Mouse (Mus musculus) embryonic facial prominence, embryonic 15.5 days (tissue): ENCODE results near the gene Ppp1cc. TPM values are rescaled to one million over a fixed set of nuclear protein-coding genes. Genes with fewer than 3 reads are reported as not detected.

Experiments used
- ATAC-seq: fragments of 200-750 bp; cut with Nextera tagmentation; 2 replicates; pipeline ENCODE4 v1.8.0; 2017; ENCODE audit warnings: low read depth, moderate TSS enrichment; ENCODE audit not compliant: insufficient number of reproducible peaks, low FRiP score, low TSS enrichment
- H3K27ac ChIP-seq: fragments of 300-500 bp; sonication (generic); replicated peaks from 2 replicates; pipeline ENCODE4 v1.5.1; 2015; ENCODE audit warnings: mild to moderate bottlenecking, inconsistent platforms
- H3K27me3 ChIP-seq: fragments of 300-500 bp; sonication (generic); 2 replicates; pipeline ENCODE4 v1.6.1; 2015; ENCODE audit warnings: inconsistent platforms
- H3K36me3 ChIP-seq: fragments of 300-500 bp; sonication (generic); 2 replicates; pipeline ENCODE4 v1.6.1; 2015; ENCODE audit warnings: mild to moderate bottlenecking, inconsistent platforms
- H3K4me1 ChIP-seq: fragments of 300-500 bp; sonication (generic); 2 replicates; pipeline ENCODE4 v1.6.1; 2015; ENCODE audit warnings: inconsistent platforms
- H3K4me2 ChIP-seq: fragments of 300-500 bp; sonication (generic); replicated peaks from 2 replicates; pipeline ENCODE4 v1.6.1; 2015; ENCODE audit warnings: mild to moderate bottlenecking, inconsistent platforms
- H3K4me3 ChIP-seq: fragments of 300-500 bp; sonication (generic); replicated peaks from 2 replicates; pipeline ENCODE4 v1.5.1; 2015; ENCODE audit warnings: mild to moderate bottlenecking, inconsistent platforms
- H3K9ac ChIP-seq: fragments of 300-500 bp; sonication (generic); 2 replicates; pipeline ENCODE4 v1.6.1; 2015; ENCODE audit warnings: inconsistent platforms
- H3K9me3 ChIP-seq: fragments of 300-500 bp; sonication (generic); replicated peaks from 2 replicates; pipeline ENCODE4 v1.6.1; 2016; ENCODE audit warnings: inconsistent platforms
- WGBS: fragments of 180-500 bp; shearing (Covaris S2); methylation state at CpG from one replicate; pipeline ENCODE4 v1.1.7; 2015; 5-methylcytosine and 5-hydroxymethylcytosine counted together
- polyA plus RNA-seq: library from polyadenylated mRNA; unstranded; fragments of >200 nt; fragmentation: Nextera tagmentation; extraction: Ambion mirVana; gene quantifications from 2 replicates; pipeline ENCODE4 v1.2.1, GENCODE M21; 2015

Gene Ppp1cc
- polyA plus RNA-seq, 1 experiment from 2014 or later = 238 TPM

GRCm38 (mm10) chr5:122129068-122129655 lies 28.9 kb upstream of the Ppp1cc start:
- no peaks in the 10 kb centered on the region for H3K36me3 ChIP-seq
- no peak overlapping the region for H3K9ac ChIP-seq
- H3K4me3 ChIP-seq = no peak overlapping the region
- 32% methylated on average over 16 of the region's 16 CpGs for WGBS
- H3K9me3 ChIP-seq = no peaks in the 10 kb centered on the region
- no peak for ATAC-seq
- H3K27ac ChIP-seq = no peak overlapping the region
- H3K4me1 ChIP-seq = peaks cover 17% of the 10 kb centered on the region
- no peaks in the 10 kb centered on the region for H3K27me3 ChIP-seq
- peak overlapping the region; percentile 32 for H3K4me2 ChIP-seq

- Histone ChIP-seq H3K9ac (no peak overlapping the region), H3K27ac (no peak overlapping the region), H3K36me3 (no peaks in the 10 kb centered on the region), H3K4me2 (no peak overlapping the region), H3K9me3 (no peaks in the 10 kb centered on the region), H3K27me3 (no peaks in the 10 kb centered on the region), H3K4me1 (peaks cover 19% of the 10 kb centered on the region), H3K4me3 (no peak overlapping the region)
- 73% methylated on average over 11 of the region's 11 CpGs for WGBS
- ATAC-seq = no peak
Measured at GRCm38 (mm10) chr5:122130341-122130998, 27.6 kb upstream of the Ppp1cc start.

- WGBS = 9% methylated on average over 34 of the region's 34 CpGs
- Histone ChIP-seq H3K9me3 (no peaks in the 10 kb centered on the region), H3K4me2 (peak overlapping the region; percentile 95), H3K36me3 (no peaks in the 10 kb centered on the region), H3K9ac (peak overlapping the region; percentile 33; the same call in 1 of the 2 replicates), H3K4me1 (peaks cover 19% of the 10 kb centered on the region), H3K4me3 (peak overlapping the region; percentile 44), H3K27ac (no peak overlapping the region), H3K27me3 (no peaks in the 10 kb centered on the region)
- ATAC-seq = peak; percentile 48; the same call in 1 of the 2 replicates
Measured at GRCm38 (mm10) chr5:122131076-122132051, 26.7 kb upstream of the Ppp1cc start.

GRCm38 (mm10) chr5:122132167-122133049 lies 25.7 kb upstream of the Ppp1cc start:
- Histone ChIP-seq H3K9me3 (no peaks in the 10 kb centered on the region), H3K36me3 (no peaks in the 10 kb centered on the region), H3K4me2 (peak overlapping the region; percentile 95), H3K27me3 (no peaks in the 10 kb centered on the region), H3K27ac (no peak overlapping the region), H3K4me3 (peak overlapping the region; percentile 44), H3K4me1 (peaks cover 19% of the 10 kb centered on the region), H3K9ac (peak overlapping the region; percentile 33; the same call in 1 of the 2 replicates)
- ATAC-seq = no peak
- WGBS = 16% methylated on average over 26 of the region's 26 CpGs

- H3K9ac ChIP-seq = no peak overlapping the region
- H3K4me3 ChIP-seq = no peak overlapping the region
- no peak for ATAC-seq
- H3K9me3 ChIP-seq = no peaks in the 10 kb centered on the region
- H3K36me3 ChIP-seq = no peaks in the 10 kb centered on the region
- no peak overlapping the region for H3K4me2 ChIP-seq
- H3K27me3 ChIP-seq = no peaks in the 10 kb centered on the region
- H3K27ac ChIP-seq = no peak overlapping the region
- peaks cover 19% of the 10 kb centered on the region for H3K4me1 ChIP-seq
- WGBS = 90% methylated on average over 9 of the region's 9 CpGs
Measured at GRCm38 (mm10) chr5:122133050-122133389, 25.1 kb upstream of the Ppp1cc start.

GRCm38 (mm10) chr5:122134395-122135289 lies 23.4 kb upstream of the Ppp1cc start:
- no peak overlapping the region for H3K4me2 ChIP-seq
- H3K27ac ChIP-seq = no peak overlapping the region
- no peak overlapping the region for H3K4me3 ChIP-seq
- no peaks in the 10 kb centered on the region for H3K36me3 ChIP-seq
- no peak for ATAC-seq
- no peaks in the 10 kb centered on the region for H3K27me3 ChIP-seq
- WGBS = 82% methylated on average over 14 of the region's 14 CpGs
- peaks cover 16% of the 10 kb centered on the region for H3K4me1 ChIP-seq
- no peaks in the 10 kb centered on the region for H3K9me3 ChIP-seq
- H3K9ac ChIP-seq = no peak overlapping the region

GRCm38 (mm10) chr5:122135290-122135882 lies 22.7 kb upstream of the Ppp1cc start:
- no peak overlapping the region for H3K9ac ChIP-seq

GRCm38 (mm10) chr5:122136508-122137408 lies 21.3 kb upstream of the Ppp1cc start:
- Histone ChIP-seq H3K4me3 (no peak overlapping the region), H3K4me2 (no peak overlapping the region), H3K36me3 (no peaks in the 10 kb centered on the region), H3K27ac (no peak overlapping the region), H3K9me3 (no peaks in the 10 kb centered on the region), H3K4me1 (peaks cover 11% of the 10 kb centered on the region), H3K9ac (no peak overlapping the region), H3K27me3 (no peaks in the 10 kb centered on the region)
- no peak for ATAC-seq
- 78% methylated on average over 14 of the region's 14 CpGs for WGBS

More at GRCm38 (mm10) chr5:122135290-122135882, 22.7 kb upstream of the Ppp1cc start:
- WGBS = 64% methylated on average over 3 of the region's 3 CpGs
- Histone ChIP-seq H3K4me2 (no peak overlapping the region), H3K27me3 (no peaks in the 10 kb centered on the region), H3K4me3 (no peak overlapping the region), H3K4me1 (peaks cover 16% of the 10 kb centered on the region), H3K36me3 (no peaks in the 10 kb centered on the region), H3K27ac (no peak overlapping the region), H3K9me3 (no peaks in the 10 kb centered on the region)
- ATAC-seq = no peak

GRCm38 (mm10) chr5:122138856-122139255 lies 19.2 kb upstream of the Ppp1cc start:
- Histone ChIP-seq H3K36me3 (no peaks in the 10 kb centered on the region), H3K27me3 (no peaks in the 10 kb centered on the region), H3K4me3 (no peak overlapping the region), H3K9ac (no peak overlapping the region), H3K4me1 (0 out of 2 replicates have a peak, but pooled peaks cover 2% of the 10 kb centered on the region), H3K9me3 (no peaks in the 10 kb centered on the region), H3K27ac (no peak overlapping the region), H3K4me2 (no peak overlapping the region)
- ATAC-seq = no peak
- 67% methylated on average over 15 of the region's 15 CpGs for WGBS
